Mouse (Mus musculus): Measurements from ENCODE around the gene Arhgef6.

Gene Arhgef6

DNA sequence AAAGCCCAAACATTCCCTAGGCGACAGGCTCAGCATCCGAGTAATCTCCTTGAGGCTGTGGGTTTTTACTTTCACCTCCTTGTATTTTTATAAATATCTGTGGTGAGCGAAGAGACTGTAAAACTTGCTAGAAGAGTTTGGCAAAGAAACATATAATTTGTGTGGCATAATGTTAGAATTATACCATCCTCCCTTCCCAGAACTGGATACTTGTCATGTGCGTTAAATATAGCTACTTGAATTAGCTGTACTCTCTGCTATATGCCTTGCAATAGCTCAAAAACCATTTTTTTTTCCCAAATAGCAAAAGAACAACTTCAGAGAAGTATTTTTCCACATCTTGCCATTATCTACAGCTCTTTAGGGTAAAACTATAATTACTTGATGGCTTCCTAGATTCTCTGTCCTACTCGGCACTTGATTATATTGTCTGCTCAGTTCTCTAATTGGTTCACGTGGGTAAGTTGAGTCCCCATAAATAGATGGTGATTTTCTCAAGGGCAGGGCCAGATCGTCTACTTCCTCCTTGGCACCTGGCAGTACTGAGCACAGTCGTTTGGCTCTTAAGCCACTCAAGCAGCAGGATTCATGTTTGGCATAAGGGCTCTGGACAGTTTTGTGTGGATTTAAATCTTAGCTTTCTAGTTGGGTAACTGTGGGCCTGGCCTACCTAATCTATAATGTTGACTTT is 35.2 kb downstream of the Arhgef6 start:
- DNase-seq (ENCODE audit: low read depth, low spot score): no peak

- DNase-seq (ENCODE audit: low read depth, low spot score): no peak
Observed at GRCm38 (mm10) chrX:57298946-57299345, 39.6 kb downstream of the Arhgef6 start.

- no peak for DNase-seq (ENCODE audit: low read depth, low spot score)
Observed at GRCm38 (mm10) chrX:57288458-57288857, 50.1 kb downstream of the Arhgef6 start.

GRCm38 (mm10) chrX:57286281-57286680 is 52.2 kb downstream of the Arhgef6 start:
- DNase-seq (ENCODE audit: low read depth, low spot score): no peak

DNA sequence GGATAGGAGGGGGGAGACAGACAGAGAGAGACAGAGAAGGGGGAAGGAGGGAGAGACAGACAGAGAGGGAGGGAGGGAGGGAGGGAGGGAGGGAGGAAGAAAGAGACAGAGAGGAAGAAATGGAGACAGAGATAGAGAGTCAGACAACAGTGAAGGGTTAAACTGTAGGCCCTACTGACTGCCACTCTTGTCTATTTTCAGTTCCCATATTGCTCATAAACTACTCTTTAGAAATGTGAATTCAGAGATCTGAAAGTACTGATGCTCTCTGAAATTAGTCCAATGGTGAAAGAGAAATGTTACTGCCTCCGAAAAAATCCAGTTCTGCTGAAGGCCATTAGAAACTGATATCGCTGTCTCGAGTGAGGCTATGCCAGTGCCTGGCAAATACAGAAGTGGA is 56.3 kb downstream of the Arhgef6 start:
- no peak for DNase-seq (ENCODE audit: low read depth, low spot score)

DNA sequence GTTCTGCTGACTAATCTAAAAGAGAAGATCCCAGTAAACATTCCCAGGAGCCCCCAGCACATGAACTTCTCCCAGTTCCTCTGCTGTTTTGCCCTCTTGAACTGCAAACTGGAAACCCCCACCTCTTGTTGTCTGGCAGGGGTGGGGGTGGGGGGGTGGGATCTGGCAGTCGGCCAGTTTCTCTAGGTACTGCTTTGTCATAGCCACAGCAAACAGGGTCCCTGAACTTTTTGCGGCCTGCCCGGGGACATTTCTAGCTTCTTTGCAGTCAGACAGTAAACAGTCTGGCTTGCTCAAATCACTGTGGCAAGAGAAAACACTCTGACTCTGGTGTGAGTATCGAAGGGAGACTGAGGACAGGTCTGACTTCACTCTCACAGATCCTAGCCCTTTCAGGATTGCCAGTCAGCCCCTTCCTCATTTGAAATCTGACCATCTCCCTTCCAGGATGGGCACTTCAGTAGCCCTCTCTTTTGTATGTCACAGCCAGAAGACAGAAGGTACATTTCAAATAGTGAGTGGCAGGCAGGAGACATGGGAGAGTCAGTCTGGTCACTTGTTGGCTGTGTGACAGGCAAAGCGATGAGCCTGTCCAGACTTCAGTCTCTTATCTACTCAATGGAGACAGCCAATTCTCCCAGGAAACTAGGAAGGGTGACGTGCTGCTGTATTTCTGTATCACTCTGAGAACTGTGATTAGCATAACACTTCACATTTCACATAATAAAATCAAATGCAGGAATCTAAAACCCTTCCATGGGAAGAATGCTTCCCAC is 60.8 kb downstream of the Arhgef6 start:
- DNase-seq (ENCODE audit: low read depth, low spot score): no peak

DNA sequence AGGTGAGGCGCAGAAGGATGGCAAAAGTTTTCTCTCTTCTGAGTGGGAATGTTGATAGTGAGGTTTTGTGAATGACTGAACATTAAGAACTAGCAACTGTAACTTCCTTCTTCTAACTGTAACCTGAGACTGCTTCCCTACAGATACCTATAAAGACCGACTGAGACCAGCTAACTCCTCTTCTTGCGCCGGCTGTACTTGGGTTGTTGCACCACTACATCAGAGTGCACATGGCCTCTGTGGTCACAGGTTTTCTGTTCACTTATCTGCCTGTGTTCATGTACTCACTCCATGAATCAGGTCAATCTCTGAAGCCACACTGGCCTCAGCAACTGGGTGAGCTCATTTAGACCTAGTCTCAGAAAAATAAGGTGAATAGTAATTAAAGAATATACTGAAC is 75.0 kb downstream of the Arhgef6 start:
- DNase-seq (ENCODE audit: low read depth, low spot score): no peak

GRCm38 (mm10) chrX:57260744-57261143 is 77.8 kb downstream of the Arhgef6 start:
- DNase-seq (ENCODE audit: low read depth, low spot score): no peak

DNA sequence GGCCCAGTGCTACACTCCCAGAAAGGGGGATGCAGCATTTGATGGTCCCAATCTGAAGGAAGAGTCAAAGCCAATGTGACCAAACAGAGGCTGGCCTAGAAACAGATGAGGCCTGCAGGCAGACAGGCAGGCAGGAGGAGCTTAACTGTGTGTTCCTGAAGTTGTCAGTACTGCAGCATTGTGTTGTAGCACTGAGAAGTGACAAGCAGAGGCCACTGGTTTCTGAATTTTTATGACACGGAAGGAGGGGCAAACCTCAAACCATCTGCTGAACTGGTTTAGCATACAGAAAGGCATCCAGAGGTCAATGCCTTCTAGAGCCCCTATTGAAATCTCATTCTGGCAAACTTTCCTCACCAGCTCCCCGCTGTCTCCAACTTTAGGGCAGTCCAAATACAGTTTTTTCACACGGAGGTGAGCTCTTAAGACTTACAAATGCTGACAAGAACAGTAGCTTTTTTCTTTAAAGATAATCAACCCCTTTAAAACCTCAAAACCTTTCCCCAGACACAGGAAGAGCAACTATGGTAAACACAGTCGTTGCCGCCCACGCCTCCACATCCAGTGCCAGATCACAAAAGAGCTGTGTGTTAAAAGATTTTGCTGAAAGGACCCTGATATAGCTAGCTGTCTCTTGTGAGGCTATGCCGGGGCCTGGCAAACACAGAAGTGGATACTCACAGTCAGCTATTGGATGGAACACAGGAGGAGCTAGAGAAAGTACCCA is 85.0 kb downstream of the Arhgef6 start:
- DNase-seq (ENCODE audit: low read depth, low spot score): no peak

DNA sequence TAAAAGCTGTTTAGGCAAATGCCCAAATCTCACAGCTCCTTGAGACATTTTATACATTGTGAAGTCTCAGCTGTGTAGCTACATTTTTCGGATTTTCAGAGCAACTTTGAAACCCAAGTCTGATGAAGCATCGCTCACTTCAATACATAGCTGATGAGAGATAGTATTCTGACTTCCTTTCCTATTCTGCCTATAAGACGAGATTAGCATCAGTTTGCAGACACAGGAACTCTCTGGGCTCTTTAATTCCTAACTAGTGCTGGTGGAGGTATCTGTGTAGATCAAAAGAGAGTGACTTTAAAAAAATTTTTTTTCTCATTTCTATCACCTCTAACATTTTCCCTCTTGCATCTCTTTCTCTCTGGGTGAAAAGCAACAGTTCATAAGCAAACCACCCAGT is 100.0 kb downstream of the Arhgef6 start:
- no peak for DNase-seq (ENCODE audit: low read depth, low spot score)

- no peak for DNase-seq (ENCODE audit: low read depth, low spot score)
Observed at GRCm38 (mm10) chrX:57235982-57236381, 102.5 kb downstream of the Arhgef6 start.

DNA sequence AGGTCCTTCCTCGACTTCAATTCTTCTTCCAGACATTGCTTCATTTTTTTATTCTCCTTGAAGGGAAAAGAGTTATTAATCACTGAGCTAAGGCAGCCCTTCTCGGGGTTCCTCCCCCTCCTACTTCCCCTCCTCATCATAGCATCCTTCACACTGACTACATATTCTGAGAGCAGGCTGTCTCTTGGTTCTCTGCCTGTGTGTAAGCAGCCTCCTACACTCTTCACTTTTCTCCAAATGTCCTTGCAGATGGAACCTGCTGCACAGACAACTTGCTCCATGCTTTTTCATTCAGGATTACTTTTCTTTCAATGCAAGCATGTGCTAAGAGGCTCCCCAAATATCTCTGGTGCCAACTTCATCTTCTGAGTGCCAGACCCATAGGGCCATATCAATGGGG is 104.9 kb downstream of the Arhgef6 start:
- DNase-seq (ENCODE audit: low read depth, low spot score): no peak

- no peak for DNase-seq (ENCODE audit: low read depth, low spot score)
Observed at GRCm38 (mm10) chrX:57228178-57228577, 110.4 kb downstream of the Arhgef6 start.

GRCm38 (mm10) chrX:57223301-57223700 is 115.2 kb downstream of the Arhgef6 start:
- DNase-seq (ENCODE audit: low read depth, low spot score): no peak

GRCm38 (mm10) chrX:57221881-57222280 is 116.6 kb downstream of the Arhgef6 start:
- no peak for DNase-seq (ENCODE audit: low read depth, low spot score)

DNA sequence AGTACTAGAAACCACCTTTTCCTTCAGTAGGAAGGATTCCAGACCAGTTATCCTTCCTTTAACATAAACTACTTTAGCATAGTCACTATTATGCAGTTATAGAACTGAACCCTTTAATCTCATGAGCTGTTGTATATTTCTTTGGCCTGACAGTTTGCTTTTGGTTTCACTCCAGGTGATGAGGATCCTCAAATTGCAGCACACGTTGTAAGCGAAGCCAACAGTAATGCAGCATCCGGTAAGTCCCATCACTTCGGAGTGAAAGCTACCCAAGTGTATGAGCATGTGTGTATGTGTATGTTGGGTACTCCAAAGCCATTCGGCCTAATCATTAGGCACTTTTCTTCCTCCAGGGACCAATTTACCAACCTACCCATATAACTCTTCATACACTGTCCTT is 119.0 kb downstream of the Arhgef6 start:
- DNase-seq (ENCODE audit: low read depth, low spot score): no peak

GRCm38 (mm10) chrX:57216271-57216670 is 122.3 kb downstream of the Arhgef6 start:
- DNase-seq (ENCODE audit: low read depth, low spot score): no peak

DNA sequence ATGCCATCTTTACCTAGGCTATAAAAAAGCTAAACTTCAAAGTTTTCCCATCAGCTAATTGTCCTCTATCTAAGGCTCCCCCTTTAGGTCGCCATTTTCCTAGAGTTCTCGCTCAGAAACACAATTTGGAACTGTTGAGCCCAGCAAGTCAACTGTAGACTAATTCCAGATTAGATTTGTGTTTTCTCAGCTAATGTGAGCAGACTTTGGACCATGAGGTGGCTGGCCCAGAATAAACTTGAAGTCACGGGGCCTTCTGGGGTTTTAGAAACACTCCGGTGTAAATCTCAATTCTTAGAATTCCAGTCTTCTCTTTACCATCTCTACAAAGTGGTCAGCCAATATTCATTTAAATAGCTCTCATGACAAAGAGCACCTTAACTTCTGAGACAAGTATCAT is 123.0 kb downstream of the Arhgef6 start:
- DNase-seq (ENCODE audit: low read depth, low spot score): no peak

GRCm38 (mm10) chrX:57212862-57213261 is 125.7 kb downstream of the Arhgef6 start:
- DNase-seq (ENCODE audit: low read depth, low spot score): no peak

- no peak for DNase-seq (ENCODE audit: low read depth, low spot score)
Observed at GRCm38 (mm10) chrX:57211876-57212275, 126.7 kb downstream of the Arhgef6 start, which contains the start of gene Cd40lg. TSS of gene Cd40lg (plus strand) at chrX:57212143.

DNA sequence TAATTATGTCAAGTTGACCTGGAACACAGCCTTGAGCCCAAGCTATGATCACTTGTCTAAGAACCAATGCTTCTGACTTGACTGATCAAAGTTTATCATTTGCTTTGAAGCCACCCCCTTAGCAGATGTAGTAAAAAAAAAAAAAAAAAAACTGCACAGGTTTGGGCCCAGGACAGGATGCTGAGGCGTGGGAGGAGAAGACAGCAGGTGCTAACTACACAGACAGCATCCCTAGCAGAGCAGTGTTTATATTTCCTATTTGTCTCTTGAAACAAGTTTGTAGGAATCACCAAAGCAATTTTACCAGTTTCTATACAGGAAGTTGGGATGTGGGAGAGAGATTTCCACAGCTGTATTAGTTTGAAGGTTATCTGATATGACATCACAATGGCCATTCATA is 127.9 kb downstream of the Arhgef6 start:
- DNase-seq (ENCODE audit: low read depth, low spot score): no peak

DNA sequence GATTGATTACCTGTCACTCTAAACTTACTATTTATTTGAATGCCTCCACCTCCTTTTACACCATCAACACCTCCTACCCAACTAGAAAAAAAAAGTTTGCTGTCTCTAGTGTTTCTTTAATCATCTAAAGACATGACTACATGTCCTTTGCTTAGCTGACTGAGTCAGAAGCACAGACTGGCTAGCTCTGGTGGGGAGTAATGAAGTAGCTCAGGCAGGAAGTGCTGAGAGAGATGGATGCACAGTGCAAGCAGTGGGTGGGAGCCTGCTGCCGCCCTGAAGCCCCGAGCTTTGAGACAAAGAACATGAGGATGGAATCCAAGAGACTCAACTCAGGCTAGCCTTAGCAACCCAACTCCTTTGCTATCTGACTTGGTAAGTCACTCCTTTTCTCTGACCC is 138.1 kb downstream of the Arhgef6 start:
- no peak for DNase-seq (ENCODE audit: low read depth, low spot score)

DNA sequence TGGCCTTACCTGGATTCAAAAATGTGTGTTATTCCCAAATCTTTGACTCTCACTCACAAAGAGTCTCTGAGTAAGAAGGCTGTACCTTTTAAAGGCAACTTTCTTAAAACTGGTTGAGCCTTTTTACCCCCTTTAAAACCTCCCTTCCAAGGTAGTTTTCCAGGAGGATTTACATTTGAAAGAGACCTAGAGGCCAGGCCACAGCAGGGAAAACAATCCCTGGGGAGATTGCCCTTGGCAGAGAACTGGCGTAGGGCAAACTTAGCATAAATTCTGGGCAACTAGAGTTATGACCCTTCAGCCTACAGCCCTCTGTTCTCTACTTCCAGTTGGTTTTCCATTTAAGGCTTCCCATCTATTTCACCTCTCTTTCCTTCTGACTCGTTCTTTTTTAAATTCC is 140.5 kb downstream of the Arhgef6 start:
- no peak for DNase-seq (ENCODE audit: low read depth, low spot score)
